In genomic region chr10:80262169-80262568, GRCm38 (mm10) we compare ENCODE assay signal across 8 mouse cellular contexts. TPM values are rescaled to one million over a fixed set of nuclear protein-coding genes. Genes with fewer than 3 reads are reported as not detected.
DNase-seq lines count a peak whose midpoint lies in the region; ATAC-seq and TF ChIP-seq lines count a peak whose summit lies in the region.

No protein-coding gene starts in this region.

- peak overlapping the region; percentile 43; the same call in 1 of the 2 replicates for H3K9ac ChIP-seq in limb, embryonic 13.5 days

- H3K4me1 ChIP-seq in heart, embryonic 10.5 days = peaks cover 65% of the 10 kb centered on the region
- peaks cover 3% of the 10 kb centered on the region; the same call in 1 of the 2 replicates for H3K4me1 ChIP-seq in embryonic fibroblast, embryonic 13.5 days (ENCODE audit: control insufficient read depth, insufficient read depth, low read length)
- peaks cover 48% of the 10 kb centered on the region for H3K4me1 ChIP-seq in limb, embryonic 13.5 days

- no peak for DNase-seq in heart, embryonic 10.5 days (ENCODE audit: low spot score)
- no peak for DNase-seq in heart, adult 18-20 months
- DNase-seq in 416B (ENCODE audit: low read depth) = peak; percentile 38
- no peak for DNase-seq in natural killer cell, adult 2 months (ENCODE audit: low spot score in 2 of 2)
- no peak for DNase-seq in adrenal gland, postnatal 10 days
- DNase-seq in urinary bladder, adult 2 months (ENCODE audit: low spot score) = no peak

- no peaks in the 10 kb centered on the region for H3K9me3 ChIP-seq in heart, embryonic 10.5 days
- H3K9me3 ChIP-seq in limb, embryonic 13.5 days = no peaks in the 10 kb centered on the region

- H3K36me3 ChIP-seq in heart, embryonic 10.5 days = peaks cover 24% of the 10 kb centered on the region
- peaks cover 23% of the 10 kb centered on the region for H3K36me3 ChIP-seq in limb, embryonic 13.5 days

- no peak for TF ChIP-seq POLR2A in embryonic fibroblast, embryonic 13.5 days (IDR thresholded peaks at IDR 0.05; ENCODE audit: low read depth, low read length)

- H3K4me3 ChIP-seq in heart, embryonic 10.5 days = peak overlapping the region; percentile 71
- peak overlapping the region; percentile 60 for H3K4me3 ChIP-seq in embryonic fibroblast, embryonic 13.5 days (ENCODE audit: insufficient read depth, low read length)
- peak overlapping the region; percentile 55 for H3K4me3 ChIP-seq in limb, embryonic 13.5 days

- ATAC-seq in limb, embryonic 13.5 days (ENCODE audit: low FRiP score, low read depth) = no peak

- H3K27ac ChIP-seq in heart, embryonic 10.5 days = peak overlapping the region; percentile 92
- 0 out of 2 replicates have a peak overlapping the region, but pooled peaks have one; percentile 98 for H3K27ac ChIP-seq in embryonic fibroblast, embryonic 13.5 days (ENCODE audit: insufficient read depth, low read length)
- peak overlapping the region; percentile 97 for H3K27ac ChIP-seq in limb, embryonic 13.5 days

- H3K27me3 ChIP-seq in heart, embryonic 10.5 days (ENCODE audit: insufficient read depth, poor library complexity, severe bottlenecking) = no peaks in the 10 kb centered on the region
- H3K27me3 ChIP-seq in limb, embryonic 13.5 days = no peaks in the 10 kb centered on the region

- TF ChIP-seq CTCF in embryonic fibroblast, embryonic 13.5 days (IDR thresholded peaks at IDR 0.05; ENCODE audit: borderline replicate concordance, insufficient read depth, low read length) = no peak

- peak overlapping the region; percentile 93 for H3K4me2 ChIP-seq in limb, embryonic 13.5 days (replicated peaks)

- 69% methylated on average over 12 of the region's 12 CpGs for WGBS in heart, embryonic 10.5 days
- 78% methylated on average over 12 of the region's 12 CpGs for WGBS in limb, embryonic 13.5 days

RNA-seq across cellular contexts. Expression of gene Dazap1, which starts 0.9 kb away (rescaled TPM):
- 40.2 and 58.0 TPM in 2 replicates for polyA plus RNA-seq in heart, embryonic 10.5 days (2016; fragmentation: Nextera tagmentation; extraction: Ambion mirVana)
- 10 to 100 TPM; 46.9 to 58.8 TPM for total RNA-seq in heart, adult 18-20 months (2021)
- 117 and 142 TPM in 2 replicates for polyA plus RNA-seq in embryonic fibroblast, embryonic 13.5 days (2011; ENCODE audit: insufficient read length, low read depth, missing spikeins)
- polyA plus RNA-seq in limb, embryonic 13.5 days (2015; fragmentation: Nextera tagmentation; extraction: Ambion mirVana) = 64.9 and 67.9 TPM in 2 replicates
- 100 to 1,000 TPM in 1 of 2 experiments, 10 to 100 TPM in 1; 93.6 to 121 TPM for total RNA-seq in adrenal gland, postnatal 10 days (2021)
- polyA plus RNA-seq in urinary bladder, adult 2 months (2012; rRNA removed) = 68.2 and 82.3 TPM in 2 replicates

RNA-seq across cellular contexts. Expression of gene Gamt, which starts 1.4 kb away (rescaled TPM):
- 61.2 and 72.0 TPM in 2 replicates for polyA plus RNA-seq in heart, embryonic 10.5 days (2016; fragmentation: Nextera tagmentation; extraction: Ambion mirVana)
- total RNA-seq in heart, adult 18-20 months (2021) = 10 to 100 TPM in 1 of 2 experiments, 1 to 10 TPM in 1; 8.9 to 14.8 TPM
- polyA plus RNA-seq in embryonic fibroblast, embryonic 13.5 days (2011; ENCODE audit: insufficient read length, low read depth, missing spikeins) = 19.9 and 21.9 TPM in 2 replicates
- polyA plus RNA-seq in limb, embryonic 13.5 days (2015; fragmentation: Nextera tagmentation; extraction: Ambion mirVana) = 57.1 and 58.4 TPM in 2 replicates
- total RNA-seq in adrenal gland, postnatal 10 days (2021) = 100 to 1,000 TPM; 164 to 167 TPM
- polyA plus RNA-seq in urinary bladder, adult 2 months (2012; rRNA removed) = 17.4 and 19.0 TPM in 2 replicates

RNA-seq across cellular contexts. Expression of gene Ndufs7, which starts 13.2 kb away (rescaled TPM):
- 432 and 538 TPM in 2 replicates for polyA plus RNA-seq in heart, embryonic 10.5 days (2016; fragmentation: Nextera tagmentation; extraction: Ambion mirVana)
- total RNA-seq in heart, adult 18-20 months (2021) = 1,000 to 10,000 TPM; 1,019 to 1,055 TPM
- polyA plus RNA-seq in embryonic fibroblast, embryonic 13.5 days (2011; ENCODE audit: insufficient read length, low read depth, missing spikeins) = 65.5 and 65.7 TPM in 2 replicates
- polyA plus RNA-seq in limb, embryonic 13.5 days (2015; fragmentation: Nextera tagmentation; extraction: Ambion mirVana) = 298 and 306 TPM in 2 replicates
- total RNA-seq in adrenal gland, postnatal 10 days (2021) = 100 to 1,000 TPM; 470 to 572 TPM
- polyA plus RNA-seq in urinary bladder, adult 2 months (2012; rRNA removed) = 294 and 337 TPM in 2 replicates

RNA-seq across cellular contexts. Expression of gene Rps15, which starts 30.1 kb away (rescaled TPM):
- polyA plus RNA-seq in heart, embryonic 10.5 days (2016; fragmentation: Nextera tagmentation; extraction: Ambion mirVana) = 774 and 882 TPM in 2 replicates
- 100 to 1,000 TPM; 745 to 872 TPM for total RNA-seq in heart, adult 18-20 months (2021)
- polyA plus RNA-seq in embryonic fibroblast, embryonic 13.5 days (2011; ENCODE audit: insufficient read length, low read depth, missing spikeins) = 2,340 and 2,493 TPM in 2 replicates
- 908 and 936 TPM in 2 replicates for polyA plus RNA-seq in limb, embryonic 13.5 days (2015; fragmentation: Nextera tagmentation; extraction: Ambion mirVana)
- total RNA-seq in adrenal gland, postnatal 10 days (2021) = 1,000 to 10,000 TPM; 1,216 to 1,243 TPM
- polyA plus RNA-seq in urinary bladder, adult 2 months (2012; rRNA removed) = 3,215 and 3,453 TPM in 2 replicates

RNA-seq across cellular contexts. Expression of gene Apc2, which starts 33.6 kb away (rescaled TPM):
- 0.74 and 0.78 TPM in 2 replicates for polyA plus RNA-seq in heart, embryonic 10.5 days (2016; fragmentation: Nextera tagmentation; extraction: Ambion mirVana)
- total RNA-seq in heart, adult 18-20 months (2021) = 1 to 10 TPM; 2.6 to 2.8 TPM
- 2.5 and 3.7 TPM in 2 replicates for polyA plus RNA-seq in embryonic fibroblast, embryonic 13.5 days (2011; ENCODE audit: insufficient read length, low read depth, missing spikeins)
- polyA plus RNA-seq in limb, embryonic 13.5 days (2015; fragmentation: Nextera tagmentation; extraction: Ambion mirVana) = 3.3 and 3.8 TPM in 2 replicates
- total RNA-seq in adrenal gland, postnatal 10 days (2021) = 1 to 10 TPM; 2.7 to 5.6 TPM
- polyA plus RNA-seq in urinary bladder, adult 2 months (2012; rRNA removed) = 0.76 and 1.4 TPM in 2 replicates
